Mouse (Mus musculus) yolk sac, embryonic 10.5 days (tissue): ENCODE measurements around the gene Gm9821.
A peak's percentile ranks its signal among the peaks of the same experiment; 100 is the strongest.

ENCODE experiments used
- DNase-seq: peaks from one replicate; pipeline ENCODE4 v3.0.0-alpha.2; 2017; ENCODE audit warnings: low spot score

Gm9821 gene

GRCm38 (mm10) chr2:91948792-91949241, 3.3 kb downstream of the Gm9821 start:
- no peak for DNase-seq

GRCm38 (mm10) chr2:91949411-91950274, 4.1 kb downstream of the Gm9821 start:
- no peak for DNase-seq

- DNase-seq: peak; percentile 54
Measured at GRCm38 (mm10) chr2:91950275-91951085, 5.0 kb downstream of the Gm9821 start.

- peak; percentile 84 for DNase-seq
Measured at GRCm38 (mm10) chr2:91953825-91954224, 8.3 kb downstream of the Gm9821 start.

GRCm38 (mm10) chr2:91955121-91955591, 9.7 kb downstream of the Gm9821 start:
- no peak for DNase-seq

- no peak for DNase-seq
Measured at GRCm38 (mm10) chr2:91955875-91956274, 10.4 kb downstream of the Gm9821 start.

- no peak for DNase-seq
Measured at GRCm38 (mm10) chr2:91957096-91957495, 11.6 kb downstream of the Gm9821 start.

- DNase-seq: no peak
Measured at GRCm38 (mm10) chr2:91958049-91958448, 12.5 kb downstream of the Gm9821 start.

- DNase-seq: no peak
Measured at GRCm38 (mm10) chr2:91958701-91959457, 13.4 kb downstream of the Gm9821 start.

GRCm38 (mm10) chr2:91959544-91960410, 14.3 kb downstream of the Gm9821 start:
- DNase-seq: no peak

GRCm38 (mm10) chr2:91960459-91960858, 15.0 kb downstream of the Gm9821 start:
- no peak for DNase-seq

- DNase-seq: no peak
Measured at GRCm38 (mm10) chr2:91961901-91962761, 16.6 kb downstream of the Gm9821 start.

GRCm38 (mm10) chr2:91962864-91963401, 17.4 kb downstream of the Gm9821 start:
- DNase-seq: peak; percentile 57

- DNase-seq: peak; percentile 93
Measured at GRCm38 (mm10) chr2:91963443-91963932, 18.0 kb downstream of the Gm9821 start.

GRCm38 (mm10) chr2:91964610-91965204, 19.2 kb downstream of the Gm9821 start:
- DNase-seq: no peak

- no peak for DNase-seq
Measured at GRCm38 (mm10) chr2:91965417-91965816, 19.9 kb downstream of the Gm9821 start.

- no peak for DNase-seq
Measured at GRCm38 (mm10) chr2:91966367-91966766, 20.9 kb downstream of the Gm9821 start.

- no peak for DNase-seq
Measured at GRCm38 (mm10) chr2:91967962-91968361, 22.5 kb downstream of the Gm9821 start.
